Mouse (Mus musculus): ENCODE results near the gene Zcchc7. TPM values are rescaled to one million over a fixed set of nuclear protein-coding genes. Genes with fewer than 3 reads are reported as not detected.
"Not testable (repeated sequence)": the region's sequence is repeated elsewhere in the genome, so short reads cannot be mapped to it uniquely, and the experiment has no call there.

Gene Zcchc7
- total RNA-seq, 2 experiments from 2014 or later, result 39.6 to 71.4 TPM

DNA sequence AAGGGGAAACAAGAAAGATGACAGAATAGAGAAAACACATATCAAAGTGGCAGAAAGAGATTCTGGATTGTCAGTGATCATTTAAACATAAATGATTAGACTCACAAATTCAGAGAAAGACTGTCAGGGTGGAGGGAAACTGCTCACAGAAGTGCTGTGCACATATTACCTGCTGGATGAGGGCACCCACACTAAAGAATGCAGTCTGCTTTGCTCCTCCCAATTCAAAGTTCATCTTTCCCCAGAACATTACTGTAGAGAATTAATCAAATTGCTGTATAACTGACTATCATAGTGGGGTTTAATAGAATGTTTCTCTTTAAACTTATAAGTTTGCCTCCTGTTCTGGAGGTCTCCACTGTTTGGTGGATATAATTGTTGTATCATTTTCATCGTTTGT lies 15.2 kb upstream of the Zcchc7 start:
- intact Hi-C loops (cut with DNase I), result no loop called here
- DNase-seq (ENCODE audit: low spot score in 2 of 2), result no peak

GRCm38 (mm10) chr4:44756134-44756951 lies 666 bp downstream of the Zcchc7 start:
- peak; percentile 91 to 92 for DNase-seq (ENCODE audit: low spot score in 2 of 2)
- intact Hi-C loops (cut with DNase I), result loop anchor here (10.0 kb wide), 2 partner anchors 138 to 432 kb away; no protein-coding TSS in a partner anchor

GRCm38 (mm10) chr4:44757131-44757530 lies 1.5 kb downstream of the Zcchc7 start:
- intact Hi-C loops (cut with DNase I), result loop anchor here (10.0 kb wide), 2 partner anchors 138 to 432 kb away; no protein-coding TSS in a partner anchor
- DNase-seq (ENCODE audit: low spot score in 2 of 2), result not testable (repeated sequence)

GRCm38 (mm10) chr4:44774890-44775289 lies 19.2 kb downstream of the Zcchc7 start:
- DNase-seq (ENCODE audit: low spot score in 2 of 2), result no peak
- intact Hi-C loops (cut with DNase I), result no loop called here

DNA sequence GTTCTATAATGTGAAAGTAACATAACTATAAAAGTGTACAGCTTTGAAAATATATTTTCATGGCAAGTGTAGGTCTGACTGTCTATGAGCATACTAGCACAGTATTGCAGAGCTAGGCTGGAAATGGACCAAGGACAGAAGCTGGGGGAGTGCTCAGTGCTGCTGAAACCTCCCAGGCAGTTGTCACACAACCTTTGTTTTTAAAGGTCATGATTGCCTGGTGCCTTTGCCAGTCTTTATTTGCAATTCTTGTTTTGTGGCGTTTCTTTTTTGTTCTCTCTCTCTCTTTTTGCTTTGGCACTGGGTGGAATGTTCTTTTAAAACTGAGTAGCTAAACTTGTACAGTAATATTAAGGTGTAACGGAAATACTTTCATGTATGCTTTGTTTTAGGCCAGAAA lies 21.0 kb downstream of the Zcchc7 start:
- DNase-seq (ENCODE audit: low spot score in 2 of 2), result no peak

DNA sequence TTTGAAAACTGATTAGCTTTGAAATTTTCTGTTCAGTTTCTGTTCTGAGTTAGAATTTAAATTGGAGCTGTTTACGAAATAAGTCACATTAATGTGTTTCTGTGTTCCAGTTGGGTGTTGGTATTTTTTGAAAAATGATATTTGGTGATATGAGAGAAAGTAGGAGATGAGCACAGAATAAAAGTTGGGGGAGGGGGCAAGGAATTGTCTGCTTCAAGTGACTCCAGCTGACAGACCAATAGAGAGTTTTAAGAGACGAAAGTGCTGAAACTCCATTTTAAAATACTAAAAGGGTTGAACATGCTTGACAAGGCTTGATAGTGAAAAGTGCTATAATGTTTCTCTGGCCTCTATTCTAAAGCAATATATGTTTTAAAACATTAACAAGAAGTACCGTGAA lies 21.4 kb downstream of the Zcchc7 start:
- no peak for DNase-seq (ENCODE audit: low spot score in 2 of 2)

More for the DNA sequence above, 21.0 kb downstream of the Zcchc7 start:
- intact Hi-C loops (cut with DNase I), result no loop called here

GRCm38 (mm10) chr4:44777711-44778110 lies 22.0 kb downstream of the Zcchc7 start:
- DNase-seq (ENCODE audit: low spot score in 2 of 2), result no peak
- intact Hi-C loops (cut with DNase I), result no loop called here

More for the DNA sequence above, 21.4 kb downstream of the Zcchc7 start:
- intact Hi-C loops (cut with DNase I), result no loop called here

DNA sequence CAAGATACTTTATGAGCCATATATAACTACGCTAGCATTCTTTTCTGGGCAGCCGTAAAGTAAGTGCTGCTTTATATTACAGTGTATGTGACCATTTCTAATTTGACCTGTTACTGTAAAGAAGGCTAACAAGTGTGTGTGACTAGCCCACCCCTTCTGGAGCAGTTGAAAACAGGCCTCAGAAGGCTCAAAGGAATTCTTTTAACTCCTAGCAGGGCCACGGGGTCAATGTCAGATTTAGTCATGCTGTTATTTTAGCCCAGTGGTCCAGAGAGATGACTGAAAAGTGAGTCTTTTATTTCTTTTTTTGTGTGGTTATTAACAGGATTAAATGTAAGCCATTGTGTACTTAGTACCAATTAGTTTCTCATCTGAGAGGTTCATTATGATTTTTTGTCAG lies 22.6 kb downstream of the Zcchc7 start:
- intact Hi-C loops (cut with DNase I), result no loop called here
- no peak for DNase-seq (ENCODE audit: low spot score in 2 of 2)

GRCm38 (mm10) chr4:44780462-44781157 lies 24.9 kb downstream of the Zcchc7 start:
- no peak for DNase-seq (ENCODE audit: low spot score in 2 of 2)
- intact Hi-C loops (cut with DNase I), result no loop called here

DNA sequence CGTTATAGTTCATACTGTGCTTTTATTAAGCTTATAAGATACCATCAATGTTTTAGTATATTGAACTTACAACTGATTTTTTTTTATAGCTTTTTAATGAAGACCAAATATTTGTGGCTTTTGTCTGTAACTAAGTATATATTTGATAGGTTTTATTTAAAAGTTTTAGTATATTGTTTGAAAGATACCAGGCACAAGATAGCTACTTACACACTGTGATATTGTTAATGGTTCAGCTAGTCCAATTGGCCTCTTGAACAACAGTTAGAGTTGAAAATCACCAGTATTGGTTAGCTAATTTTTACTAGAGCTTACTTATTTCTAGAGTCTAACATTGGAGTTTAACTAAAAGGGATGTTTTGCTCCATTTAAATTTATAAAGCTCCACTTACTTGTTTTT lies 25.8 kb downstream of the Zcchc7 start:
- DNase-seq (ENCODE audit: low spot score in 2 of 2), result no peak
- intact Hi-C loops (cut with DNase I), result no loop called here

- no peak for DNase-seq (ENCODE audit: low spot score in 2 of 2)
- intact Hi-C loops (cut with DNase I), result no loop called here
Observed at GRCm38 (mm10) chr4:44783566-44784292, 28.1 kb downstream of the Zcchc7 start.

DNA sequence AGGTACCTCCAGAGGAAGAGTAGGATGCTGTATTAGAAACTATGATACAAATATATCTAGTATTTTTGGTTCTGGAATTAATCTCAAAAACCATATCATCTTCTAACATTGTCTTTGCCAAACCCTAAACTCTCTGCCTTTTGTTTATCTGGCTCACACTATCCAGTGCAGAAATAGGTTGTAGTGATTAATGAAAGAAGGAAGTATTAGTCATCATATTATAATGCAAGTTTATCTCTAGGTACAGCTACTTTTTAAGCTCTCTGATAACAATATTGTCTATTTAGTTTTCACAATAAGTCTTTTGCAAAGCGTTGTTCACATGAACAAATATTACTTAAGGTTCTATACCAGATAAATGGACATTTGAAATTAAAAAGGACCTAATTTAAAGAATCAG lies 57.2 kb downstream of the Zcchc7 start:
- no peak for DNase-seq (ENCODE audit: low spot score in 2 of 2)
- intact Hi-C loops (cut with DNase I), result no loop called here

DNA sequence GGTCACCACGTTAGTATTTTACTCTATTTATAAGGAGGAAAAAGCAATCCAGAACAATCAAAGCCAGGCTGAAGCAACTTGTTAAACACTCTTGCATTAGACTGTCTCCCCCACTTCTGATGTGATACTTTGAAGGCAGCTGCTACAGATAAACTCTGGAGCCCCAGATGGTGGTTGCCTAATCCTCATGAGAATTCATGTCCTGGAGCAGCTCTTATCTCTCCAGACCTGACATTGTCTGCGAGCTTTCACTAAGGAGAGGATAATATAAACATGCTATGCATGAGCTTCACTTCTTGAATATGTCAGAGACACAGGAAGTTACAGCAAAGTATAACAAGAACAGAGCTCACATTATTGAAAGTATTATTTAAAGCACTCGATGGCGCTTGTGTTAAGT lies 58.1 kb downstream of the Zcchc7 start:
- intact Hi-C loops (cut with DNase I), result no loop called here
- DNase-seq (ENCODE audit: low spot score in 2 of 2), result no peak

DNA sequence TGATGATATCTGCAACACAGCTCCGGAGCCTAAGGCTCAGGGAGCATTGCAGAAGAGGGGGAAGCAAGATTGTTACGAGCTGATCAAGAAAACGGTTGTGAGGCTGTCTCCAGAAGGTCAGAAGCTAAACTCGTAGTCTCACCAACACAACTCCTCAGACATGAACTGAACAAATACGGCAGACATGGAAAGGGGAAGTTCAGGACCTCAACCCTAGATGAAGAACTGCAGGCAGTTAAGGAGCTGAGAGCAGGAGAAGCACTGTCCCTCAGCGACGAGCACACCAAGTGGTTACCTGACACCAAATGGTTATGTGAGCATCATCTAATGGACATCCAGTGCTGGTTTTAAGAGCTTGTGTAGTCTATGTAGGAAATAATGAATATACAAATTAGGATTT lies 60.9 kb downstream of the Zcchc7 start:
- no peak for DNase-seq (ENCODE audit: low spot score in 2 of 2)
- intact Hi-C loops (cut with DNase I), result no loop called here

DNA sequence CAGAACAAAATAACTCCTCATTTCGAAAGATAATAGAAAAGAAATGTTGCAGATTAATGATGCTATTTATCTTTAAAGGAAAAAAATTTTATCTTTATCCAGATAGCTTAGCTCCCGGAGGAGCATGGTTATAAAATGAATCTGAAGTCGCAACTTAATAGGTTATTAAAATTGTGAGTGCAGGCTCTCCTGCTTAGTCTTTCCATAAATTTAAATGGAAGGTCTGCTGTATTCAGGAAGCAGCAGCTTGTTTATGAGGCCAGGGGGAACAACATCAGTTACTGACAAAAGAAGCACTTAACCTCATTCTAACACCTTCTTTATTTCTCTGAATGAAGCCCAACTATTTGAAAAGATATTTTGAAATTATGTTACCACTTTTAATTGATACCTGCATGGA lies 74.9 kb downstream of the Zcchc7 start:
- intact Hi-C loops (cut with DNase I), result no loop called here
- no peak for DNase-seq (ENCODE audit: low spot score in 2 of 2)

DNA sequence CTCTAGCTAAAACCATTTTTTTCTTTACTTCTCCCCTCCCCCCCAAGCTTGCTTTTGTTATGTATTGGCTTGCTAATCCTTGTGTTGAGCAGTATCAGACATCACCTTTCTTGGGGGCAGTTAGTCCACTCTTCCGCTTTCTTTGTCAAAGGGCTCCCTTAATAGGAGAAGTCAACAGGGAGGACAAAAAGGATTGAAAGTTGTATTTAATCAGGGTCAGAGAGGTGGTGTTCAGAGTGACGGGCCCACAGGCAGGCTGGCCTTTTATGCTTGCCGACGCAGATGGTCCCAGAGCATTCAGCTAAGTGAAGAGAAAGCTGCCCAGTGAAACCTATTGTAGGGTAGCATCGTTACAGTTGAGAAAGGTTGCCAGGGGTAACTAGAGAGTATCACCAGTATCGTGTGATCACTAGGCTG lies 96.2 kb downstream of the Zcchc7 start:
- intact Hi-C loops (cut with DNase I), result no loop called here
- DNase-seq (ENCODE audit: low spot score in 2 of 2), result no peak

DNA sequence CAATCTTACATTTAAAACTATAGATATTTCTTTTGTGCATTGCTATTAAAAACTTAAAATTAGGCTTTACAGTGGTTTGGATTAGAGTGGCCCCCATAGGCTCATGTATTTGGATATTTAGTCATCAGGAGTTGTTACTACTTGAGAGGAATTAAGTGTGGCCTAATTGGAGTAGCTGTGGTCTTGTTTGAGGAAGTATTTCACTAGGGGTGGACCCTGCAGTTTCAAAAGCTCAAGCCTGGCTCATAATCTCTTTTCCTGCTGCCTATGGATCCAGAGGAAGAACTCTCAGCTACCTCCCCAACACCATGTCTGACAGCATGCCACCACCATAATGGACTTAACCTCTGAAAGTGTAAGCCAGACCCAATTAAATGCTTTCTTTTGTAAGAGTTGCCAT lies 115.9 kb downstream of the Zcchc7 start:
- DNase-seq (ENCODE audit: low spot score in 2 of 2), result no peak
- intact Hi-C loops (cut with DNase I), result no loop called here

DNA sequence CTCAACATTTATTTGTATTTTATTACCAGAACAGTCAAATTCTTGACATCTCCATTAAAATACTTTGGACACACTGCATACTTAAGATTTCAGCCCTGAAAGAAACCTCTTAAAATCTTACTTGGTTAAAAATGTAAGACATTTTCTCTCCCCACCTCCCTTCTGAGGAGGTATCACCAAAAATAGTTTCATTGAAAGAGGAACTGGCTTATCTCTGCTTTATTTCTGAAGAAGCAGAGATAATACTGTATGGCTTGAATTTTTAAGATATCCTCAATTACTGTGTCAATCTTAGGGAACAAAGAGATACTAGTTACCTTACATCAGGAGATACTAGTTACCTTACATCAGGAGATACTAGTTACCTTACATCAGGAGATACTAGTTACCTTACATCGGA lies 116.4 kb downstream of the Zcchc7 start:
- intact Hi-C loops (cut with DNase I), result no loop called here
- no peak for DNase-seq (ENCODE audit: low spot score in 2 of 2)

GRCm38 (mm10) chr4:44880065-44880623 lies 124.5 kb downstream of the Zcchc7 start:
- intact Hi-C loops (cut with DNase I), result no loop called here
- DNase-seq (ENCODE audit: low spot score in 2 of 2), result no peak

GRCm38 (mm10) chr4:44886143-44886542 lies 130.5 kb downstream of the Zcchc7 start:
- DNase-seq (ENCODE audit: low spot score in 2 of 2), result no peak
- intact Hi-C loops (cut with DNase I), result no loop called here

All from left cerebral cortex, postnatal 36 days (tissue).